Mouse (Mus musculus) ES-E14 (cell line): ENCODE data around the gene Arid5b. TPM values are rescaled to one million over a fixed set of nuclear protein-coding genes. Genes with fewer than 3 reads are reported as not detected.

Source experiments
- DNase-seq: peaks from one replicate; pipeline ENCODE4 v3.0.0-alpha.2; 2013; ENCODE audit warnings: low read depth, low spot score
- H3K27ac ChIP-seq: 2 replicates; pipeline ENCODE4 v1.5.1; 2012; ENCODE audit warnings: low read depth, mild to moderate bottlenecking, low read length, moderate library complexity, mixed read lengths; ENCODE audit not compliant: poor library complexity, insufficient read depth, severe bottlenecking
- H3K36me3 ChIP-seq: 2 replicates; pipeline ENCODE4 v1.6.1; 2012; ENCODE audit warnings: mild to moderate bottlenecking, low read length, moderate library complexity, mixed read lengths; ENCODE audit not compliant: control insufficient read depth, poor library complexity, insufficient read depth, severe bottlenecking
- H3K4me1 ChIP-seq, 2 experiments: fragments of 150-350 bp in 1 of 2; sonication (generic) in 1 of 2; 2 replicates each; pipeline ENCODE4 v1.6.1; 2012; ENCODE audit warnings: low read length in 2 of 2, mild to moderate bottlenecking in 1 of 2, mixed read lengths in 1 of 2; ENCODE audit not compliant: control insufficient read depth in 2 of 2, insufficient read depth in 2 of 2, poor library complexity in 1 of 2
- H3K4me3 ChIP-seq, 2 experiments: fragments of 150-350 bp in 1 of 2; sonication (generic) in 1 of 2; 2 replicates each; pipeline ENCODE4 v1.5.1; 2012; ENCODE audit warnings: low read length in 2 of 2, low read depth in 1 of 2, mild to moderate bottlenecking in 1 of 2, mixed read lengths in 1 of 2; ENCODE audit not compliant: insufficient read depth in 1 of 2, poor library complexity in 1 of 2, severe bottlenecking in 1 of 2
- H3K9ac ChIP-seq: 2 replicates; pipeline ENCODE4 v1.6.1; 2012; ENCODE audit warnings: low read depth, mild to moderate bottlenecking, low read length, mixed read lengths; ENCODE audit not compliant: poor library complexity, insufficient read depth, severe bottlenecking
- H3K9me3 ChIP-seq: fragments of 150-350 bp; sonication (generic); 2 replicates; pipeline ENCODE4 v1.6.1; 2012; ENCODE audit warnings: low read depth, mild to moderate bottlenecking, low read length; ENCODE audit not compliant: control insufficient read depth, insufficient read depth
- CHD2 ChIP-seq: IDR thresholded peaks from 2 replicates; pipeline ENCODE4 v1.6.1; 2014; ENCODE audit warnings: mild to moderate bottlenecking, low read depth, low read length, inconsistent platforms
- HCFC1 ChIP-seq: IDR thresholded peaks from 2 replicates; pipeline ENCODE4 v1.6.1; 2012; ENCODE audit warnings: low read length, inconsistent platforms, borderline replicate concordance; ENCODE audit not compliant: insufficient read depth
- MAFK ChIP-seq: IDR thresholded peaks from 2 replicates; pipeline ENCODE4 v1.6.1; 2014; ENCODE audit warnings: mild to moderate bottlenecking, low read depth, low read length, inconsistent platforms; ENCODE audit not compliant: insufficient read depth
- ZC3H11A ChIP-seq: IDR thresholded peaks from 2 replicates; pipeline ENCODE4 v1.6.1; 2012; ENCODE audit warnings: low read depth, mild to moderate bottlenecking, inconsistent platforms, low read length, borderline replicate concordance
- ZNF384 ChIP-seq: IDR thresholded peaks from 2 replicates; pipeline ENCODE4 v1.6.1; 2012; ENCODE audit warnings: low read depth, low read length, inconsistent platforms
- in situ Hi-C, 2 experiments: fragments of 600-800 bp; cut with MboI; formaldehyde crosslinking; loops; one replicate each; pipeline ENCODE4 v1.15.1; 2025; ENCODE audit warnings: low sequenced_read_pairs in 2 of 2, inconsistent platforms in 1 of 2; ENCODE audit not compliant: unreplicated experiment in 2 of 2
- total RNA-seq: library from RNA; depleted of rRNA; stranded (reverse); fragments of 300-350 nt; gene quantifications from 2 replicates; pipeline ENCODE4 v1.2.3, GENCODE M21; 2012

Gene Arid5b
- total RNA-seq, 1 experiment, result 26.2 TPM

DNA sequence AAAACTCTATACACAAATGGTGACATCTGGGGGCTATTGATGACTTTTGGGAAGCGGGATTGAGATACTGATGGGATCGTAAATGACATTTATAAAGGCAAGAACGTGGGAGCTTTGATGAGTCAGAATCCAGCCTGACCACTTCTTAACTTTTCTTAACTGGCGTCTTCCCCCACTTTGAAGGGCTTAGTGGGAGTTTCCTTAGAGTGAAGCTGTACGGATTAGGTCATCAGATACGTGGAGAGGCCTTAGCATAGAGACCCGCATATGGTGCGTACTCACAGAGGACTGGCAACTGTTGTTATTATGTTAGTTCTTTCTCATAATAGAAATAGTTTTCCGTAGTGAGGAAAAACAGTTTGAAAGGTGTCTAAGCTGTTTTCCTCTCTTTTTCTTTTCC, 104.9 kb downstream of the Arid5b start:
- in situ Hi-C loops, result loop anchor here in 1 of 2 experiments (10.0 kb wide), 1 partner anchor 111 kb away; no protein-coding TSS in a partner anchor
- Histone ChIP-seq H3K4me1 (no peaks in the 10 kb centered on the region), H3K9ac (no peak overlapping the region), H3K4me3 (no peak overlapping the region), H3K27ac (no peak overlapping the region), H3K9me3 (no peaks in the 10 kb centered on the region), H3K36me3 (no peaks in the 10 kb centered on the region)
- no peak for DNase-seq
- TF ChIP-seq ZNF384 (no peak), CHD2 (no peak), MAFK (no peak), ZC3H11A (no peak), HCFC1 (no peak)

DNA sequence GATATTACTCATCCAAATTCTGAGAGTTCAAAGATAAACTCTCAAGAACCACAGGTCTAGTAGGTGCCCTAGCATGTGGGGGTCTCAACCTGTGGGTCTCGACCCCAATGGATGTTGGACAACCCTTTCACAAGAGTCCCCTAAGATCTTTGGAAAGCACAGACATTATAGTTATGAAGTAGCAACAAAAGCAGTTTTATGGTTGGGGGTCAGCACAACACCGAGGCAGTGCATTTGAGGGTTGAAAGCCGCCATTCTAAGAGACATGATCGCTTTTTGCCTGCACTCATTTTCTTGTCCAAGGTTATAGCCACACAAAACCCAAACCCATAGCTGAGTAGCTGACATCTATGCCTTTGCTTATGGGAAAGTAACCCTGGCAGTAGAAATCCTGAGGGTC, 105.6 kb downstream of the Arid5b start:
- in situ Hi-C loops, result loop anchor here in 1 of 2 experiments (10.0 kb wide), 1 partner anchor 112 kb away; no protein-coding TSS in a partner anchor
- TF ChIP-seq CHD2 (no peak), HCFC1 (no peak), ZC3H11A (no peak), MAFK (no peak), ZNF384 (no peak)
- DNase-seq, result no peak
- Histone ChIP-seq H3K9ac (no peak overlapping the region), H3K36me3 (no peaks in the 10 kb centered on the region), H3K4me1 (no peaks in the 10 kb centered on the region), H3K4me3 (no peak overlapping the region), H3K9me3 (no peaks in the 10 kb centered on the region), H3K27ac (no peak overlapping the region)

GRCm38 (mm10) chr10:68171974-68172373, 106.6 kb downstream of the Arid5b start:
- Histone ChIP-seq H3K4me3 (no peak overlapping the region), H3K36me3 (no peaks in the 10 kb centered on the region), H3K27ac (no peak overlapping the region), H3K4me1 (no peaks in the 10 kb centered on the region), H3K9me3 (no peaks in the 10 kb centered on the region), H3K9ac (no peak overlapping the region)
- TF ChIP-seq HCFC1, result no peak
- TF ChIP-seq CHD2, result no peak
- TF ChIP-seq ZNF384, result no peak
- peak; percentile 68 for DNase-seq
- in situ Hi-C loops, result loop anchor here in 1 of 2 experiments (10.0 kb wide), 1 partner anchor 113 kb away; no protein-coding TSS in a partner anchor

- Histone ChIP-seq H3K4me1 (no peaks in the 10 kb centered on the region), H3K9ac (no peak overlapping the region), H3K27ac (no peak overlapping the region), H3K36me3 (no peaks in the 10 kb centered on the region), H3K9me3 (no peaks in the 10 kb centered on the region), H3K4me3 (no peak overlapping the region)
- TF ChIP-seq ZC3H11A (no peak), CHD2 (no peak), HCFC1 (no peak), ZNF384 (no peak), MAFK (no peak)
- in situ Hi-C loops, result no loop called here
- no peak for DNase-seq
Measured at GRCm38 (mm10) chr10:68168613-68169012, 109.9 kb downstream of the Arid5b start.

DNA sequence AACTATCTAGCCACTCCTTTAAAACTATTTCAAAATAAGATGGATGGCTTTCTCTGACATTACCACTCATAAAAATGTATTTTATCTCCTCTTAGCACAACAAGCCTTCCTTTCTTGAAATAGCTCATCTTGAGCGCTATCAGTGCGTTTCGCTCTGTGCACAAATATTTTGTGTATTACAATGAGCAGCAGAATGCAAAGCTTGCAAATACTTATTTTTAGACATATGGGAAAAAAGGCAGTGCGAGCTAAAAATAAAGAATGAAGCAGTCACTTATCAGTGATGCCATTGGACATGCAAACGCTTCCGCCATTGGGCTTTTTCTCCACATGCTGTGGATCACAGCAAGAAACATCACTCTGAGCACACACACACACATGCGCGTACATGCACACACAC, 110.4 kb downstream of the Arid5b start:
- no peaks in the 10 kb centered on the region for H3K36me3 ChIP-seq
- H3K9ac ChIP-seq, result no peak overlapping the region
- TF ChIP-seq ZC3H11A (no peak), CHD2 (no peak), MAFK (no peak), ZNF384 (no peak), HCFC1 (no peak)
- H3K9me3 ChIP-seq, result no peaks in the 10 kb centered on the region
- DNase-seq, result no peak
- no peak overlapping the region for H3K4me3 ChIP-seq
- in situ Hi-C loops, result no loop called here
- H3K27ac ChIP-seq, result no peak overlapping the region
- no peaks in the 10 kb centered on the region for H3K4me1 ChIP-seq
